Mouse (Mus musculus) kidney, postnatal 0 days (tissue): ENCODE data around the gene Sap25. TPM values are rescaled to one million over a fixed set of nuclear protein-coding genes. Genes with fewer than 3 reads are reported as not detected.

Experiments
- ATAC-seq: fragments of 200-750 bp; cut with Nextera tagmentation; replicated peaks from 2 replicates; pipeline ENCODE4 v1.8.0; 2017; ENCODE audit warnings: low read depth, moderate number of reproducible peaks, moderate TSS enrichment, moderate library complexity; ENCODE audit not compliant: low FRiP score
- DNase-seq: peaks from one replicate; pipeline ENCODE4 v3.0.0-alpha.2; 2016; ENCODE audit warnings: low spot score
- H3K27ac ChIP-seq: fragments of 300-500 bp; sonication (generic); 2 replicates; pipeline ENCODE4 v1.5.1; 2014; ENCODE audit warnings: mild to moderate bottlenecking
- H3K27me3 ChIP-seq: fragments of 300-500 bp; sonication (generic); 2 replicates; pipeline ENCODE4 v1.6.1; 2014; ENCODE audit warnings: low read length, mixed read lengths; ENCODE audit not compliant: insufficient read depth
- H3K36me3 ChIP-seq: fragments of 300-500 bp; sonication (generic); 2 replicates; pipeline ENCODE4 v1.6.1; 2014; ENCODE audit warnings: low read length, mixed read lengths; ENCODE audit not compliant: insufficient read depth
- H3K4me1 ChIP-seq: fragments of 300-500 bp; sonication (generic); replicated peaks from 2 replicates; pipeline ENCODE4 v1.6.1; 2014; ENCODE audit warnings: antibody characterized with exemption, low read length, mixed read lengths; ENCODE audit not compliant: insufficient read depth
- H3K4me2 ChIP-seq: fragments of 300-500 bp; sonication (generic); 2 replicates; pipeline ENCODE4 v1.6.1; 2014; ENCODE audit warnings: mild to moderate bottlenecking, low read length, moderate library complexity, mixed read lengths
- H3K4me3 ChIP-seq: fragments of 300-500 bp; sonication (generic); replicated peaks from 2 replicates; pipeline ENCODE4 v1.5.1; 2014; ENCODE audit warnings: low read depth, low read length
- H3K9ac ChIP-seq: fragments of 300-500 bp; sonication (generic); 2 replicates; pipeline ENCODE4 v1.6.1; 2014; ENCODE audit warnings: low read depth, low read length
- H3K9me3 ChIP-seq: fragments of 300-500 bp; sonication (generic); replicated peaks from 2 replicates; pipeline ENCODE4 v1.6.1; 2016; ENCODE audit warnings: low read length, inconsistent platforms, mixed read lengths
- CTCF ChIP-seq: IDR thresholded peaks from 2 replicates; pipeline ENCODE4 v1.5.1; 2016; ENCODE audit warnings: antibody characterized with exemption, low read depth, mild to moderate bottlenecking, moderate library complexity
- WGBS: fragments of 180-500 bp; shearing (Covaris S2); extraction: QIAGEN DNeasy Blood & Tissue Kit; methylation state at CpG from one replicate; pipeline ENCODE4 v1.1.7; 2014; 5-methylcytosine and 5-hydroxymethylcytosine counted together
- polyA plus RNA-seq: library from polyadenylated mRNA; unstranded; fragments of >200 nt; fragmentation: Nextera tagmentation; extraction: Ambion mirVana; gene quantifications from 2 replicates; pipeline ENCODE4 v1.2.1, GENCODE M21; 2015

Gene Sap25
- polyA plus RNA-seq, 1 experiment from 2014 or later, result 5.3 TPM

- no peak for TF ChIP-seq CTCF
- 87% methylated on average over 7 of the region's 7 CpGs for WGBS
- Histone ChIP-seq H3K4me2 (no peak overlapping the region), H3K9ac (no peak overlapping the region), H3K4me1 (peaks cover 12% of the 10 kb centered on the region), H3K9me3 (no peaks in the 10 kb centered on the region), H3K4me3 (no peak overlapping the region), H3K27me3 (no peaks in the 10 kb centered on the region), H3K27ac (no peak overlapping the region), H3K36me3 (no peaks in the 10 kb centered on the region)
- ATAC-seq (no peak), DNase-seq (no peak)
Measured at GRCm38 (mm10) chr5:137615347-137615746, 25.8 kb upstream of the Sap25 start.

GRCm38 (mm10) chr5:137623937-137624530 is 17.1 kb upstream of the Sap25 start:
- no peak overlapping the region for H3K9ac ChIP-seq
- TF ChIP-seq CTCF, result no peak
- H3K4me1 ChIP-seq, result no peaks in the 10 kb centered on the region
- DNase-seq (no peak), ATAC-seq (no peak)
- H3K4me2 ChIP-seq, result no peak overlapping the region
- H3K27me3 ChIP-seq, result no peaks in the 10 kb centered on the region
- no peak overlapping the region for H3K27ac ChIP-seq
- no peaks in the 10 kb centered on the region for H3K9me3 ChIP-seq
- 81% methylated on average over 11 of the region's 11 CpGs for WGBS
- H3K36me3 ChIP-seq, result no peaks in the 10 kb centered on the region
- H3K4me3 ChIP-seq, result no peak overlapping the region

- H3K9ac ChIP-seq, result peak overlapping the region; percentile 57; the same call in 1 of the 2 replicates
- ATAC-seq, result no peak
- TF ChIP-seq CTCF, result peak; percentile 36
- no peaks in the 10 kb centered on the region for H3K36me3 ChIP-seq
- H3K4me2 ChIP-seq, result peak overlapping the region; percentile 72
- H3K27me3 ChIP-seq, result no peaks in the 10 kb centered on the region
- H3K9me3 ChIP-seq, result no peaks in the 10 kb centered on the region
- H3K4me1 ChIP-seq, result peaks cover 23% of the 10 kb centered on the region; the same call in 1 of the 2 replicates
- WGBS, result 3% methylated on average over 9 of the region's 9 CpGs
- H3K27ac ChIP-seq, result peak overlapping the region; percentile 94
- DNase-seq, result peak; percentile 54
- peak overlapping the region; percentile 55 for H3K4me3 ChIP-seq
Measured at GRCm38 (mm10) chr5:137627991-137628390, 13.1 kb upstream of the Sap25 start.

- WGBS, result under 1% methylated on average over 44 of the region's 46 CpGs
- TF ChIP-seq CTCF, result peak; percentile 39
- Histone ChIP-seq H3K4me2 (peak within 1 kb of the TSS; percentile 72), H3K4me1 (peaks cover 23% of the 10 kb centered on the region; the same call in 1 of the 2 replicates), H3K27me3 (no peaks in the 10 kb centered on the region), H3K4me3 (peak within 1 kb of the TSS; percentile 74), H3K27ac (peak within 1 kb of the TSS; percentile 96), H3K9me3 (no peaks in the 10 kb centered on the region), H3K36me3 (peaks cover 5% of the 10 kb centered on the region; the same call in 1 of the 2 replicates), H3K9ac (peak within 1 kb of the TSS; percentile 78)
- DNase-seq, result peak; percentile 100
- ATAC-seq, result peak; percentile 95
Measured at GRCm38 (mm10) chr5:137628498-137629305, 12.4 kb upstream of the Sap25 start, which contains the start of the genes Fbxo24, Lrch4 and Gm20605. Gene Fbxo24 (minus strand): TSS chr5:137629002. Gene Lrch4 (plus strand): TSS chr5:137629121. Gene Gm20605 (plus strand): TSS chr5:137629175.

GRCm38 (mm10) chr5:137629306-137629721 is 11.8 kb upstream of the Sap25 start:
- no peaks in the 10 kb centered on the region for H3K9me3 ChIP-seq
- under 1% methylated on average over 23 of the region's 23 CpGs for WGBS
- peaks cover 23% of the 10 kb centered on the region; the same call in 1 of the 2 replicates for H3K4me1 ChIP-seq
- peak overlapping the region; percentile 74 for H3K4me3 ChIP-seq
- DNase-seq (peak; percentile 61), ATAC-seq (peak; percentile 60)
- no peaks in the 10 kb centered on the region for H3K27me3 ChIP-seq
- H3K9ac ChIP-seq, result peak overlapping the region; percentile 78
- TF ChIP-seq CTCF, result no peak; the same call in 1 of the 2 replicates
- H3K4me2 ChIP-seq, result peak overlapping the region; percentile 64
- peaks cover 11% of the 10 kb centered on the region; the same call in 1 of the 2 replicates for H3K36me3 ChIP-seq
- H3K27ac ChIP-seq, result peak overlapping the region; percentile 96

GRCm38 (mm10) chr5:137629906-137630545 is 11.1 kb upstream of the Sap25 start:
- Histone ChIP-seq H3K9me3 (no peaks in the 10 kb centered on the region), H3K27ac (peak overlapping the region; percentile 96), H3K4me2 (peak overlapping the region; percentile 64), H3K27me3 (no peaks in the 10 kb centered on the region), H3K4me1 (peaks cover 23% of the 10 kb centered on the region; the same call in 1 of the 2 replicates), H3K4me3 (peak overlapping the region; percentile 74), H3K9ac (peak overlapping the region; percentile 78), H3K36me3 (peaks cover 13% of the 10 kb centered on the region; the same call in 1 of the 2 replicates)
- DNase-seq (peak; percentile 66), ATAC-seq (peak; percentile 26; the same call in 1 of the 2 replicates)
- no peak for TF ChIP-seq CTCF
- WGBS, result 6% methylated on average over 6 of the region's 6 CpGs
